ENCODE assay signal across 14 mouse cellular contexts in the genomic region with DNA sequence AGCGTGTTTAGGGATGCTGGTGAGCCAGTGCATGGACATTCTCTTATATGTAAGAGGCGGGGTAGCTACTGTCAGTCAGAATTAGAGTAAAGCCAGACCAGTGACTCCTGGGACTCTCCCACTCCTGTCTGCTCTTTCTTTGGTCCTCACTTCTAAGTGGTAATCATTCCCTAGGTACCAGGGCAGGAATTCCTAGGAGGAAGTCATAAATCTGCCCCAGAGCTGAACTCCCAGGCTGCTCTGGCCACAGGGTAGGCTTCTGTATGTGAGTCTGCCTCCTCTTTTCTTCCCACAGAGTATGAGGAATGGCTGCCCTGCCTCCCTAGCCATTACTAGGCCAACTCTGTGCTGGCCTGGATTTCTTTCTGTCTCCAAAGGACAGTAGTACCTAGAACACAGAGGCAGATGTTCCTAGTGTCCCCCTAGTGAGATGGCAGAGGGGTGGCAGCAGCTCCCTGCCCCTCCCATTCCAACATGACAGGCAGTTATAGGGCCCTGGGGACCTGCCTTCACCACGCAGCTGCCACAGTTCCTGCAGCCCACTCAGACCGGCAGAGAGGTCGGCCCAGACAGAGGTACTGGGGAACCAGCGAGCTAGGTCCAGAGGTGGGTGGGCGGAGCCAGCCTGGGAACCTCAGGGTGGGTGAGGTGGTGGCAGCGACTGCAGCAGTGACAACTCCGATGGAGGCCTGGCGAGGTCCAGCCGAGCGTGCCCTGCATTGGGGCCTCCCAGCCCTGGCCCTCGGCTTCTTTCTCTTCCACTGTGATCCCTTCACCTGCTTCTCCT. TPM values are rescaled to one million over a fixed set of nuclear protein-coding genes. Genes with fewer than 3 reads are reported as not detected.
DNase-seq lines count a peak whose midpoint lies in the region; ATAC-seq and TF ChIP-seq lines count a peak whose summit lies in the region.
"Had no signal": no experiment of that assay in that cellular context is flagged by ENCODE, and none has a peak within 500 bp of the region (broad histone marks: within the 10 kb centered on the region; RNA-seq: fewer than 3 reads in every experiment).

No protein-coding gene starts in this region.

- H3K27me3 ChIP-seq in hindbrain, embryonic 13.5 days: peaks cover 41% of the 10 kb centered on the region
- peaks cover 22% of the 10 kb centered on the region for H3K27me3 ChIP-seq in neural tube, embryonic 13.5 days

- DNase-seq in heart, adult 11 months: peak; percentile 89
- no peak for DNase-seq in heart, adult 8-10 months (ENCODE audit: low spot score)
- DNase-seq in layer of hippocampus, adult 2 months (ENCODE audit: low spot score in 2 of 2): no peak
- no peak for DNase-seq in layer of hippocampus, adult 11-12 months (ENCODE audit: low spot score)
- no peak for DNase-seq in ovary, postnatal 36 days (ENCODE audit: low spot score)
- DNase-seq: adrenal gland, postnatal 10 days; forebrain, postnatal 0 days; heart, adult 2 months; thymus, postnatal 25 days had no signal

- no peak for ATAC-seq in hindbrain, embryonic 13.5 days (ENCODE audit: low FRiP score)
- ATAC-seq in neural tube, embryonic 13.5 days (ENCODE audit: low read depth): no peak; the same call in 1 of the 2 replicates
- no peak for ATAC-seq in erythroid progenitor cell, adult 5-6 weeks (replicated peaks; ENCODE audit: low FRiP score, poor library complexity, severe bottlenecking)
- ATAC-seq: forebrain, postnatal 0 days; Patski had no signal

- H3K4me1 ChIP-seq in hindbrain, embryonic 13.5 days (replicated peaks): peaks cover 43% of the 10 kb centered on the region
- H3K4me1 ChIP-seq in neural tube, embryonic 13.5 days (replicated peaks): peaks cover 74% of the 10 kb centered on the region

- no peak for TF ChIP-seq CTCF in layer of hippocampus, adult 2 months (conservative IDR thresholded peaks at IDR 0.05)

- H3K9me3 ChIP-seq in hindbrain, embryonic 13.5 days: no peaks in the 10 kb centered on the region
- no peaks in the 10 kb centered on the region for H3K9me3 ChIP-seq in neural tube, embryonic 13.5 days
- H3K9me3 ChIP-seq: embryonic facial prominence, embryonic 12.5 days had no signal

- no peak overlapping the region for H3K4me2 ChIP-seq in hindbrain, embryonic 13.5 days
- H3K4me2 ChIP-seq in neural tube, embryonic 13.5 days: no peak overlapping the region
- H3K4me2 ChIP-seq: embryonic facial prominence, embryonic 12.5 days had no signal

- peak overlapping the region; percentile 32; the same call in 1 of the 2 replicates for H3K27ac ChIP-seq in layer of hippocampus, adult 2 months
- H3K27ac ChIP-seq in hindbrain, embryonic 13.5 days: no peak overlapping the region
- peak overlapping the region; percentile 42; the same call in 1 of the 2 replicates for H3K27ac ChIP-seq in neural tube, embryonic 13.5 days (replicated peaks)
- H3K27ac ChIP-seq: embryonic facial prominence, embryonic 12.5 days; heart, adult 2 months had no signal

- peaks cover 4% of the 10 kb centered on the region; the same call in 1 of the 2 replicates for H3K36me3 ChIP-seq in hindbrain, embryonic 13.5 days
- no peaks in the 10 kb centered on the region for H3K36me3 ChIP-seq in neural tube, embryonic 13.5 days
- H3K36me3 ChIP-seq: embryonic facial prominence, embryonic 12.5 days had no signal

- H3K9ac ChIP-seq in hindbrain, embryonic 13.5 days: 0 out of 2 replicates have a peak overlapping the region, but pooled peaks have one; percentile 39
- peak overlapping the region; percentile 45; the same call in 1 of the 2 replicates for H3K9ac ChIP-seq in neural tube, embryonic 13.5 days
- H3K9ac ChIP-seq: embryonic facial prominence, embryonic 12.5 days; forebrain, postnatal 0 days had no signal

- H3K4me3 ChIP-seq in layer of hippocampus, adult 2 months: no peak overlapping the region
- no peak overlapping the region for H3K4me3 ChIP-seq in hindbrain, embryonic 13.5 days
- no peak overlapping the region for H3K4me3 ChIP-seq in neural tube, embryonic 13.5 days
- H3K4me3 ChIP-seq: embryonic facial prominence, embryonic 12.5 days; heart, adult 2 months had no signal

- WGBS in hindbrain, embryonic 13.5 days: 39% methylated on average over 13 of the region's 13 CpGs
- WGBS in neural tube, embryonic 13.5 days: 32% methylated on average over 13 of the region's 13 CpGs

RNA-seq across cellular contexts. Expression of gene Lrrc10b, which starts 31.6 kb away (rescaled TPM):
- 1 to 10 TPM in 2 of 4 experiments, under 1 TPM in 2; 0.38 to 6.4 (median 1.9) TPM for total RNA-seq in heart, adult 8-10 months (2022)
- total RNA-seq in layer of hippocampus, adult 2 months (2021): 10 to 100 TPM; 83.9 to 84.6 TPM
- polyA plus RNA-seq in hindbrain, embryonic 13.5 days (2015; fragmentation: Nextera tagmentation; extraction: Ambion mirVana): 0.53 and 1.1 TPM in 2 replicates
- 0.55 and 0.67 TPM in 2 replicates for polyA plus RNA-seq in neural tube, embryonic 13.5 days (2015; fragmentation: Nextera tagmentation; extraction: Ambion mirVana)
- total RNA-seq in erythroid progenitor cell, adult 5-6 weeks (2015; ENCODE audit: low replicate concordance): not detected in 2 replicates
- not detected in 2 replicates for total RNA-seq in erythroid progenitor cell, adult 5-6 weeks (2017; ENCODE audit: low replicate concordance)

RNA-seq across cellular contexts. Expression of gene Syt7, which starts 36.8 kb away (rescaled TPM):
- 10 to 100 TPM; 33.2 to 39.1 (median 35.8) TPM for total RNA-seq in heart, adult 8-10 months (2022)
- total RNA-seq in layer of hippocampus, adult 2 months (2021): 100 to 1,000 TPM; 315 to 321 TPM
- 7.9 and 8.4 TPM in 2 replicates for polyA plus RNA-seq in hindbrain, embryonic 13.5 days (2015; fragmentation: Nextera tagmentation; extraction: Ambion mirVana)
- 9.6 and 10.7 TPM in 2 replicates for polyA plus RNA-seq in neural tube, embryonic 13.5 days (2015; fragmentation: Nextera tagmentation; extraction: Ambion mirVana)
- total RNA-seq in erythroid progenitor cell, adult 5-6 weeks (2015; ENCODE audit: low replicate concordance): not detected in 2 replicates
- total RNA-seq in erythroid progenitor cell, adult 5-6 weeks (2017; ENCODE audit: low replicate concordance): not detected in 2 replicates

RNA-seq across cellular contexts. Expression of gene Ppp1r32, which starts 57.1 kb away (rescaled TPM):
- under 1 TPM in 3 of 4 experiments, not detected in 1; 0.22 to 0.38 (median 0.28) TPM for total RNA-seq in heart, adult 8-10 months (2022)
- 1 to 10 TPM; 2.4 to 3.0 TPM for total RNA-seq in layer of hippocampus, adult 2 months (2021)
- 1.1 and 3.0 TPM in 2 replicates for polyA plus RNA-seq in hindbrain, embryonic 13.5 days (2015; fragmentation: Nextera tagmentation; extraction: Ambion mirVana)
- 0.18 and 0.22 TPM in 2 replicates for polyA plus RNA-seq in neural tube, embryonic 13.5 days (2015; fragmentation: Nextera tagmentation; extraction: Ambion mirVana)
- total RNA-seq in erythroid progenitor cell, adult 5-6 weeks (2015; ENCODE audit: low replicate concordance): not detected in 2 replicates
- total RNA-seq in erythroid progenitor cell, adult 5-6 weeks (2017; ENCODE audit: low replicate concordance): 1.4 TPM in 1 of 2 replicates, not detected in the other

Comparison
In these comparisons a context has a peak if more than half of its experiments do, and no peak if none do; other contexts are left out.
1. RNA of gene Lrrc10b, which starts 31.6 kb away (total RNA-seq): 83.9 to 84.6 TPM in layer of hippocampus, adult 2 months; 0.38 to 6.4 TPM in heart, adult 8-10 months and not detected in erythroid progenitor cell, adult 5-6 weeks; every median in the first group is over 10 times any median in the second.
2. RNA of gene Syt7, which starts 36.8 kb away (total RNA-seq): 315 to 321 TPM in layer of hippocampus, adult 2 months and 33.2 to 39.1 TPM in heart, adult 8-10 months; not detected in erythroid progenitor cell, adult 5-6 weeks; every median in the first group is over 10 times any median in the second.